Mouse (Mus musculus) E14TG2a.4 (cell line): ENCODE measurements around the gene Hacd1.

Source experiments
- CTCF ChIP-seq: conservative IDR thresholded peaks from 2 replicates; pipeline ENCODE4 v1.5.1; 2014; ENCODE audit warnings: low read length
- NANOG ChIP-seq: IDR thresholded peaks from 2 replicates; pipeline ENCODE4 v1.6.1; 2014; ENCODE audit warnings: borderline replicate concordance, low read length, mixed read lengths
- POU5F1 ChIP-seq: IDR thresholded peaks from 2 replicates; pipeline ENCODE4 v1.6.1; 2014; ENCODE audit warnings: low read length, borderline replicate concordance

DNA sequence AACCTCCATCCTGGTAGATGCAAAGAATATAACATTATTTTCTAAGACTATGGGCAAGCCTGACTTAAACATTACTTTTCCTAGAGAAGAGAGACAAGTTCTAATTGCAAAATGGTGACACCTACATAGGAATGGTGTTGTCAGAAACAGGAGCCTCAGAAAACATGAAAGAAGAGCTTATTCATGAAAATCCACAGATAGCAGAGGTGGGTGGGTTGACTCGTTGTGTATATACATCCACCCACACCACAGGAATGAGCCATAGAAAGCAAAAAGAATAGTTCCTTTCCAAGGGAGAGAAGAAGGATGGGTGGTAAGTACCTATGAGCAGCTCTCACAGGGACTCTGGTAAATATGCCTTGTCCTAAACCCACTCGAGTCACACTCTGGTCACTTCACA lies 239.3 kb downstream of the Hacd1 start:
- TF ChIP-seq CTCF: no peak
- no peak for TF ChIP-seq POU5F1
- no peak for TF ChIP-seq NANOG
